Comparison of ENCODE assay signal across 27 mouse cellular contexts in genomic region chr8:127315811-127316210, GRCm38 (mm10).
A peak's percentile ranks its signal among the peaks of the same experiment; 100 is the strongest.
DNase-seq lines count a peak whose midpoint lies in the region; ATAC-seq lines count a peak whose summit lies in the region.
"Had no signal": no experiment of that assay in that cellular context is flagged by ENCODE, and none has a peak within 500 bp of the region (broad histone marks: within the 10 kb centered on the region; RNA-seq: fewer than 3 reads in every experiment).

No protein-coding gene starts in this region.

- no peak overlapping the region for H3K4me2 ChIP-seq in kidney, embryonic 15.5 days
- no peak overlapping the region for H3K4me2 ChIP-seq in forebrain, embryonic 16.5 days (ENCODE audit: low read length)
- H3K4me2 ChIP-seq: heart, embryonic 12.5 days; hindbrain, embryonic 14.5 days; liver, embryonic 15.5 days; midbrain, embryonic 11.5 days; neural tube, embryonic 12.5 days had no signal

- peak; percentile 39 for DNase-seq in kidney, adult 18-20 months
- DNase-seq in kidney, postnatal 36 days: peak; percentile 57 to 59
- DNase-seq in adrenal gland, postnatal 14 days: no peak
- no peak for DNase-seq in left cerebral cortex, postnatal 4 days
- DNase-seq: adrenal gland, adult 8-10 months; B cell, adult 2 months; cerebellum, adult 11-12 months; cerebellum, adult 9-11 months; gastrocnemius, postnatal 25 days; heart, adult 2 months; liver; lung, postnatal 36 days; right cerebral cortex, adult 18-20 months; spleen, adult 18-20 months; thymus, postnatal 14 days had no signal

- intact Hi-C loops in left cerebral cortex, postnatal 4 days (cut with DNase I): no loop called here

- no peak overlapping the region for H3K9ac ChIP-seq in kidney, embryonic 15.5 days
- no peak overlapping the region for H3K9ac ChIP-seq in forebrain, embryonic 16.5 days (replicated peaks; ENCODE audit: low read depth, low read length)
- H3K9ac ChIP-seq: heart, embryonic 12.5 days; hindbrain, embryonic 14.5 days; liver, embryonic 15.5 days; neural tube, embryonic 12.5 days had no signal

- 0 out of 2 replicates have a peak overlapping the region, but pooled peaks have one; percentile 29 for H3K27ac ChIP-seq in kidney, embryonic 15.5 days
- H3K27ac ChIP-seq in forebrain, embryonic 16.5 days (ENCODE audit: low read length): no peak overlapping the region
- H3K27ac ChIP-seq: heart, adult 2 months; hindbrain, embryonic 14.5 days; layer of hippocampus, adult 2 months; liver, embryonic 15.5 days; neural tube, embryonic 12.5 days had no signal

- H3K27me3 ChIP-seq in kidney, embryonic 15.5 days: no peaks in the 10 kb centered on the region
- no peaks in the 10 kb centered on the region for H3K27me3 ChIP-seq in forebrain, embryonic 16.5 days (replicated peaks; ENCODE audit: control insufficient read depth, insufficient read depth, low read length)
- H3K27me3 ChIP-seq: heart, embryonic 12.5 days; liver, embryonic 15.5 days; neural tube, embryonic 12.5 days had no signal

- ATAC-seq in common myeloid progenitor, adult 5-6 weeks (replicated peaks; ENCODE audit: low read depth, poor library complexity, severe bottlenecking): peak; percentile 45; the same call in 1 of the 2 replicates
- ATAC-seq in kidney, embryonic 15.5 days (replicated peaks; ENCODE audit: low FRiP score): no peak
- ATAC-seq in forebrain, embryonic 16.5 days: no peak
- ATAC-seq: intestine, postnatal 0 days had no signal

- peaks cover 11% of the 10 kb centered on the region for H3K4me1 ChIP-seq in kidney, embryonic 15.5 days
- H3K4me1 ChIP-seq in forebrain, embryonic 16.5 days (replicated peaks; ENCODE audit: control insufficient read depth, insufficient read depth, low read length): 0 out of 2 replicates have a peak, but pooled peaks cover 3% of the 10 kb centered on the region
- H3K4me1 ChIP-seq: liver, embryonic 15.5 days; neural tube, embryonic 12.5 days had no signal

- H3K36me3 ChIP-seq in kidney, embryonic 15.5 days: no peaks in the 10 kb centered on the region
- H3K36me3 ChIP-seq in forebrain, embryonic 16.5 days (ENCODE audit: control insufficient read depth, insufficient read depth): no peaks in the 10 kb centered on the region
- H3K36me3 ChIP-seq: heart, embryonic 12.5 days; liver, embryonic 15.5 days; neural tube, embryonic 12.5 days had no signal

- H3K4me3 ChIP-seq in kidney, embryonic 15.5 days (replicated peaks): no peak overlapping the region
- H3K4me3 ChIP-seq in forebrain, embryonic 16.5 days (replicated peaks; ENCODE audit: low read length): no peak overlapping the region
- H3K4me3 ChIP-seq: erythroblast, embryonic 14.5 days; heart, adult 2 months; heart, embryonic 12.5 days; layer of hippocampus, adult 2 months; liver, embryonic 15.5 days; myocyte; neural tube, embryonic 12.5 days had no signal

- H3K9me3 ChIP-seq in kidney, embryonic 15.5 days (replicated peaks): no peaks in the 10 kb centered on the region
- no peaks in the 10 kb centered on the region for H3K9me3 ChIP-seq in forebrain, embryonic 16.5 days (ENCODE audit: control insufficient read depth, low read length)
- H3K9me3 ChIP-seq: heart, embryonic 12.5 days; liver, embryonic 15.5 days; neural tube, embryonic 12.5 days had no signal

- 13% methylated on average over 1 of the region's 1 CpGs for WGBS in kidney, embryonic 15.5 days
- WGBS in forebrain, embryonic 16.5 days: 23% methylated on average over 1 of the region's 1 CpGs

Comparison
In these comparisons a context has a peak if more than half of its experiments do, and no peak if none do; other contexts are left out.
1. DNase-seq: peak in kidney, adult 18-20 months (single experiment) and kidney, postnatal 36 days (2 of 2); none in adrenal gland, postnatal 14 days (single experiment) and left cerebral cortex, postnatal 4 days (single experiment).